Mouse (Mus musculus): ENCODE measurements around the gene Rgcc.

GRCm38 (mm10) chr14:79312719-79313118, 11.3 kb upstream of the Rgcc start:
- no peak for TF ChIP-seq POLR2A (IDR thresholded peaks at IDR 0.05; ENCODE audit: low read depth, low read length)
- TF ChIP-seq CTCF (conservative IDR thresholded peaks at IDR 0.05; ENCODE audit: insufficient read depth, insufficient read length, low read depth, low read length) = no peak

Measured in kidney, adult 2 months (tissue).